Mouse (Mus musculus): ENCODE measurements around the gene Irf1. TPM values are rescaled to one million over a fixed set of nuclear protein-coding genes. Genes with fewer than 3 reads are reported as not detected.

Gene Irf1
- polyA plus RNA-seq, 1 experiment from 2014 or later, result 30.7 TPM

GRCm38 (mm10) chr11:53778455-53778854 lies 8.6 kb downstream of the Irf1 start:
- ATAC-seq (no peak), DNase-seq (ENCODE audit: low read depth, low spot score) (no peak)
- H3K27me3 ChIP-seq, result no peaks in the 10 kb centered on the region
- no peak for TF ChIP-seq CTCF (IDR thresholded peaks at IDR 0.05)
- CTCF ChIA-PET, result interaction anchor here (1.0 kb wide), 1 partner anchor 43 kb away, joined by 5 read pairs; no protein-coding TSS in a partner anchor
- in situ Hi-C loops (cut with MboI; ENCODE audit: low pct_unique_long_range_greater_than_20kb), result no loop called here
- POLR2A ChIA-PET, result no interaction called here

- in situ Hi-C loops (cut with MboI; ENCODE audit: low pct_unique_long_range_greater_than_20kb), result no loop called here
- no peaks in the 10 kb centered on the region for H3K27me3 ChIP-seq
- DNase-seq (ENCODE audit: low read depth, low spot score) (no peak), ATAC-seq (no peak)
- POLR2A ChIA-PET, result no interaction called here
- no peak for TF ChIP-seq CTCF (IDR thresholded peaks at IDR 0.05)
- CTCF ChIA-PET, result interaction anchor here (1.2 to 1.9 kb wide), 3 partner anchors 10 to 43 kb away, joined by 3 to 6 read pairs (median 4); no protein-coding TSS in a partner anchor
Measured at GRCm38 (mm10) chr11:53779808-53780207, 10.0 kb downstream of the Irf1 start.

GRCm38 (mm10) chr11:53780262-53780661 lies 10.4 kb downstream of the Irf1 start:
- DNase-seq (ENCODE audit: low read depth, low spot score), result no peak
- CTCF ChIA-PET, result interaction anchor here (1.2 to 1.9 kb wide), 5 partner anchors 9 to 43 kb away, joined by 3 to 6 read pairs (median 4); no protein-coding TSS in a partner anchor
- TF ChIP-seq CTCF (IDR thresholded peaks at IDR 0.05), result no peak
- H3K27me3 ChIP-seq, result no peaks in the 10 kb centered on the region
- POLR2A ChIA-PET, result no interaction called here
- no peak for ATAC-seq
- in situ Hi-C loops (cut with MboI; ENCODE audit: low pct_unique_long_range_greater_than_20kb), result no loop called here

GRCm38 (mm10) chr11:53781201-53781775 lies 11.5 kb downstream of the Irf1 start:
- no peak for TF ChIP-seq CTCF (IDR thresholded peaks at IDR 0.05)
- no peak for ATAC-seq

GRCm38 (mm10) chr11:53781964-53782363 lies 12.2 kb downstream of the Irf1 start:
- CTCF ChIA-PET, result interaction anchor here (1.7 kb wide), 1 partner anchor 21 kb away, joined by 4 read pairs; no protein-coding TSS in a partner anchor
- in situ Hi-C loops (cut with MboI; ENCODE audit: low pct_unique_long_range_greater_than_20kb), result no loop called here
- TF ChIP-seq CTCF (IDR thresholded peaks at IDR 0.05), result no peak
- POLR2A ChIA-PET, result no interaction called here
- no peak for ATAC-seq
- no peaks in the 10 kb centered on the region for H3K27me3 ChIP-seq
- no peak for DNase-seq (ENCODE audit: low read depth, low spot score)

More at GRCm38 (mm10) chr11:53781201-53781775, 11.5 kb downstream of the Irf1 start:
- no peak for DNase-seq (ENCODE audit: low read depth, low spot score)
- no peaks in the 10 kb centered on the region for H3K27me3 ChIP-seq
- ChIA-PET CTCF (interaction anchor here (1.3 to 1.7 kb wide), 3 partner anchors 14 to 44 kb away, joined by 3 to 5 read pairs (median 4); no protein-coding TSS in a partner anchor), POLR2A (interaction anchor here (0.6 kb wide), 1 partner anchor 12 kb away, joined by 3 read pairs; no protein-coding TSS in a partner anchor)
- in situ Hi-C loops (cut with MboI; ENCODE audit: low pct_unique_long_range_greater_than_20kb), result no loop called here

GRCm38 (mm10) chr11:53783288-53783687 lies 13.5 kb downstream of the Irf1 start:
- ATAC-seq (no peak), DNase-seq (ENCODE audit: low read depth, low spot score) (no peak)
- no peak for TF ChIP-seq CTCF (IDR thresholded peaks at IDR 0.05)
- ChIA-PET CTCF (no interaction called here), POLR2A (no interaction called here)
- in situ Hi-C loops (cut with MboI; ENCODE audit: low pct_unique_long_range_greater_than_20kb), result no loop called here
- no peaks in the 10 kb centered on the region for H3K27me3 ChIP-seq

- DNase-seq (ENCODE audit: low read depth, low spot score) (no peak), ATAC-seq (no peak)
- no peaks in the 10 kb centered on the region for H3K27me3 ChIP-seq
- ChIA-PET CTCF (no interaction called here), POLR2A (no interaction called here)
- in situ Hi-C loops (cut with MboI; ENCODE audit: low pct_unique_long_range_greater_than_20kb), result no loop called here
- TF ChIP-seq CTCF (IDR thresholded peaks at IDR 0.05), result no peak
Measured at GRCm38 (mm10) chr11:53785311-53785936, 15.6 kb downstream of the Irf1 start.

- ATAC-seq (no peak), DNase-seq (ENCODE audit: low read depth, low spot score) (no peak)
- no peak for TF ChIP-seq CTCF (IDR thresholded peaks at IDR 0.05)
- in situ Hi-C loops (cut with MboI; ENCODE audit: low pct_unique_long_range_greater_than_20kb), result no loop called here
- POLR2A ChIA-PET, result interaction anchor here (0.7 to 1.0 kb wide), 2 partner anchors 10 kb away, joined by 3 to 4 read pairs; no protein-coding TSS in a partner anchor
- no peaks in the 10 kb centered on the region for H3K27me3 ChIP-seq
- CTCF ChIA-PET, result no interaction called here
Measured at GRCm38 (mm10) chr11:53786058-53787031, 16.5 kb downstream of the Irf1 start.

GRCm38 (mm10) chr11:53788196-53788595 lies 18.4 kb downstream of the Irf1 start:
- in situ Hi-C loops (cut with MboI; ENCODE audit: low pct_unique_long_range_greater_than_20kb), result no loop called here
- ChIA-PET CTCF (no interaction called here), POLR2A (no interaction called here)
- TF ChIP-seq CTCF (IDR thresholded peaks at IDR 0.05), result no peak
- DNase-seq (ENCODE audit: low read depth, low spot score) (no peak), ATAC-seq (no peak)
- H3K27me3 ChIP-seq, result no peaks in the 10 kb centered on the region

- ChIA-PET CTCF (interaction anchor here (0.9 to 1.6 kb wide), 2 partner anchors 10 to 14 kb away, joined by 3 to 6 read pairs; no protein-coding TSS in a partner anchor), POLR2A (no interaction called here)
- no peak for ATAC-seq
- no peak for DNase-seq (ENCODE audit: low read depth, low spot score)
- no peaks in the 10 kb centered on the region for H3K27me3 ChIP-seq
- TF ChIP-seq CTCF (IDR thresholded peaks at IDR 0.05), result no peak
- in situ Hi-C loops (cut with MboI; ENCODE audit: low pct_unique_long_range_greater_than_20kb), result no loop called here
Measured at GRCm38 (mm10) chr11:53789277-53789676, 19.5 kb downstream of the Irf1 start.

All from Patski (cell line).